Mouse (Mus musculus) adrenal gland, adult 2 months (tissue): ENCODE measurements around the gene Hnrnpa2b1. TPM values are rescaled to one million over a fixed set of nuclear protein-coding genes. Genes with fewer than 3 reads are reported as not detected.

Source experiments
- DNase-seq: peaks from one replicate; pipeline ENCODE4 v3.0.0; 2021
- polyA plus RNA-seq: library from polyadenylated mRNA; depleted of rRNA; stranded (reverse); fragments of >200 nt; gene quantifications from 2 replicates; pipeline ENCODE4 v1.2.3, GENCODE M21; 2012; rRNA removed
- total RNA-seq, 2 experiments: library from RNA; stranded (reverse); gene quantifications; 2 replicates each; pipeline ENCODE4 v1.2.3; 2021

Hnrnpa2b1 gene
- total and polyA plus RNA-seq, 3 experiments = 35.2 to 575 (median 435) TPM

- no peak for DNase-seq
Measured at GRCm38 (mm10) chr6:51417306-51417936, 52.3 kb downstream of the Hnrnpa2b1 start.

GRCm38 (mm10) chr6:51416433-51416832 lies 53.3 kb downstream of the Hnrnpa2b1 start:
- DNase-seq = no peak

Other genes starting within 250 kb of the Hnrnpa2b1 start
- gene Nfe2l3, start 37.2 kb downstream of the Hnrnpa2b1 start, total RNA-seq = under 1 TPM in 1 of 2 experiments, not detected in 1; 0.76 TPM
- 0.18 and 0.84 TPM in 2 replicates for gene Nfe2l3, start 37.2 kb downstream of the Hnrnpa2b1 start, polyA plus RNA-seq
- 10 to 100 TPM; 58.8 to 97.3 TPM for gene Cbx3, start 466 bp upstream of the Hnrnpa2b1 start, total RNA-seq
- 5.3 and 5.9 TPM in 2 replicates for gene Cbx3, start 466 bp upstream of the Hnrnpa2b1 start, polyA plus RNA-seq
- 10 to 100 TPM; 36.2 to 69.2 TPM for gene Snx10, start 54.0 kb upstream of the Hnrnpa2b1 start, total RNA-seq
- 0.81 and 0.95 TPM in 2 replicates for gene Snx10, start 54.0 kb upstream of the Hnrnpa2b1 start, polyA plus RNA-seq